Mouse (Mus musculus) E14TG2a.4 (cell line): ENCODE data around the gene Slc8b1.

Source experiments
- H3K27me3 ChIP-seq: 2 replicates; pipeline ENCODE4 v1.6.1; 2014; ENCODE audit warnings: low read length, control low read depth; ENCODE audit not compliant: insufficient read depth
- H3K36me3 ChIP-seq: 2 replicates; pipeline ENCODE4 v1.6.1; 2014; ENCODE audit warnings: low read length, control low read depth; ENCODE audit not compliant: insufficient read depth
- H3K4me1 ChIP-seq: replicated peaks from 2 replicates; pipeline ENCODE4 v1.6.1; 2014; ENCODE audit warnings: low read depth, low read length, control low read depth
- H3K4me3 ChIP-seq: replicated peaks from 2 replicates; pipeline ENCODE4 v1.5.1; 2014; ENCODE audit warnings: mild to moderate bottlenecking, low read length
- H3K9me3 ChIP-seq: 2 replicates; pipeline ENCODE4 v1.6.1; 2014; ENCODE audit warnings: low read length, control low read depth
- CTCF ChIP-seq: conservative IDR thresholded peaks from 2 replicates; pipeline ENCODE4 v1.5.1; 2014; ENCODE audit warnings: low read length
- NANOG ChIP-seq: IDR thresholded peaks from 2 replicates; pipeline ENCODE4 v1.6.1; 2014; ENCODE audit warnings: borderline replicate concordance, low read length, mixed read lengths
- POU5F1 ChIP-seq: IDR thresholded peaks from 2 replicates; pipeline ENCODE4 v1.6.1; 2014; ENCODE audit warnings: low read length, borderline replicate concordance

Gene Slc8b1

GRCm38 (mm10) chr5:120473361-120473760, 37.6 kb upstream of the Slc8b1 start:
- peaks cover 23% of the 10 kb centered on the region for H3K4me1 ChIP-seq
- no peak overlapping the region for H3K4me3 ChIP-seq
- peaks cover 22% of the 10 kb centered on the region for H3K27me3 ChIP-seq
- H3K9me3 ChIP-seq = no peaks in the 10 kb centered on the region
- no peak for TF ChIP-seq CTCF
- TF ChIP-seq NANOG = no peak
- TF ChIP-seq POU5F1 = no peak
- no peaks in the 10 kb centered on the region for H3K36me3 ChIP-seq

- peaks cover 31% of the 10 kb centered on the region for H3K4me1 ChIP-seq
- no peaks in the 10 kb centered on the region for H3K9me3 ChIP-seq
- TF ChIP-seq POU5F1 (no peak), NANOG (no peak), CTCF (no peak)
- peaks cover 29% of the 10 kb centered on the region for H3K27me3 ChIP-seq
- peak overlapping the region; percentile 57 for H3K4me3 ChIP-seq
- H3K36me3 ChIP-seq = no peaks in the 10 kb centered on the region
Observed at GRCm38 (mm10) chr5:120475861-120476260, 35.1 kb upstream of the Slc8b1 start.

GRCm38 (mm10) chr5:120476296-120476695, 34.7 kb upstream of the Slc8b1 start, which contains the start of gene Sds:
Sds (plus strand) TSS chr5:120476526.
- H3K27me3 ChIP-seq = peaks cover 32% of the 10 kb centered on the region
- no peaks in the 10 kb centered on the region for H3K36me3 ChIP-seq
- no peaks in the 10 kb centered on the region for H3K9me3 ChIP-seq
- peak within 1 kb of the TSS; percentile 57 for H3K4me3 ChIP-seq
- H3K4me1 ChIP-seq = peaks cover 36% of the 10 kb centered on the region
- TF ChIP-seq CTCF (no peak), POU5F1 (no peak), NANOG (no peak)

GRCm38 (mm10) chr5:120477993-120478392, 33.0 kb upstream of the Slc8b1 start:
- H3K4me1 ChIP-seq = peaks cover 36% of the 10 kb centered on the region
- H3K4me3 ChIP-seq = no peak overlapping the region
- H3K9me3 ChIP-seq = no peaks in the 10 kb centered on the region
- H3K36me3 ChIP-seq = no peaks in the 10 kb centered on the region
- peaks cover 41% of the 10 kb centered on the region for H3K27me3 ChIP-seq
- TF ChIP-seq NANOG (no peak), POU5F1 (no peak), CTCF (no peak)

- peaks cover 41% of the 10 kb centered on the region for H3K27me3 ChIP-seq
- TF ChIP-seq CTCF (peak; percentile 28), POU5F1 (no peak)
Observed at GRCm38 (mm10) chr5:120479538-120479937, 31.4 kb upstream of the Slc8b1 start.

GRCm38 (mm10) chr5:120481205-120481604, 29.8 kb upstream of the Slc8b1 start:
- Histone ChIP-seq H3K36me3 (peaks cover 24% of the 10 kb centered on the region), H3K9me3 (no peaks in the 10 kb centered on the region), H3K4me1 (peaks cover 46% of the 10 kb centered on the region), H3K27me3 (peaks cover 41% of the 10 kb centered on the region), H3K4me3 (no peak overlapping the region)
- TF ChIP-seq CTCF = no peak
- TF ChIP-seq NANOG = no peak
- no peak for TF ChIP-seq POU5F1

More at GRCm38 (mm10) chr5:120479538-120479937, 31.4 kb upstream of the Slc8b1 start:
- Histone ChIP-seq H3K4me3 (no peak overlapping the region), H3K9me3 (no peaks in the 10 kb centered on the region), H3K36me3 (peaks cover 7% of the 10 kb centered on the region), H3K4me1 (peaks cover 44% of the 10 kb centered on the region)

GRCm38 (mm10) chr5:120483399-120483798, 27.6 kb upstream of the Slc8b1 start:
- TF ChIP-seq CTCF = no peak
- TF ChIP-seq NANOG = no peak
- TF ChIP-seq POU5F1 = no peak
- Histone ChIP-seq H3K9me3 (no peaks in the 10 kb centered on the region), H3K36me3 (peaks cover 46% of the 10 kb centered on the region), H3K27me3 (peaks cover 21% of the 10 kb centered on the region), H3K4me1 (peaks cover 56% of the 10 kb centered on the region), H3K4me3 (0 out of 2 replicates have a peak overlapping the region, but pooled peaks have one; percentile 8)

GRCm38 (mm10) chr5:120487844-120488243, 23.1 kb upstream of the Slc8b1 start:
- TF ChIP-seq NANOG (no peak), POU5F1 (no peak), CTCF (no peak)
- H3K27me3 ChIP-seq = no peaks in the 10 kb centered on the region
- no peaks in the 10 kb centered on the region for H3K9me3 ChIP-seq
- H3K4me1 ChIP-seq = peaks cover 72% of the 10 kb centered on the region
- peaks cover 82% of the 10 kb centered on the region for H3K36me3 ChIP-seq
- no peak overlapping the region for H3K4me3 ChIP-seq

- no peaks in the 10 kb centered on the region for H3K9me3 ChIP-seq
- TF ChIP-seq CTCF = no peak
- no peak for TF ChIP-seq POU5F1
- no peak for TF ChIP-seq NANOG
- H3K4me1 ChIP-seq = peaks cover 79% of the 10 kb centered on the region
- H3K4me3 ChIP-seq = peak overlapping the region; percentile 32; the same call in 1 of the 2 replicates
- peaks cover 92% of the 10 kb centered on the region for H3K36me3 ChIP-seq
- no peaks in the 10 kb centered on the region for H3K27me3 ChIP-seq
Observed at GRCm38 (mm10) chr5:120490679-120491192, 20.2 kb upstream of the Slc8b1 start.
